Mouse (Mus musculus): ENCODE results near the gene Umodl1. TPM values are rescaled to one million over a fixed set of nuclear protein-coding genes. Genes with fewer than 3 reads are reported as not detected.

Gene Umodl1
- polyA plus RNA-seq (2015; fragmentation: Nextera tagmentation; extraction: Ambion mirVana): not detected in 2 replicates

DNA sequence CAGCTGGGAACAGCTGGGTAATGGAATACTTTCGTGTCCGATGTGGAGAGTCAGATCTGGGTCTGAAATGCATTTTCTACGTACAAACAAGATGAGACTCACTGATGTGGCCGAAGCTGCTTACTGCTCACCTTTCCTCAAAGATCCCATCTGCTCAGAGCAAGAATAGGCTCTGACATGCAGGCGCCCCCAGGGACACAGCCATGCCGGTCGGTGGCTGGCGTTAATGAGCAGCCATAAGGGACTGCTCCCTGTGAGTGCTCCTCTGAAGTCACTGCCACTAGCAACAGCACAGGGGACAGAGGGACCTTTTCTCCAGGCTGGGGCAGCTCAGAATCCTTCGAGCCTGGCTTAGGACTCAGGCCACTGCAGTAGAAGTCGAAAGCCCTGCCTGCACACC lies at the start of gene Umodl1:
Umodl1 (plus strand) TSS at position 301 of the 400 bp plus-strand sequence.
- Histone ChIP-seq H3K9me3 (no peaks in the 10 kb centered on the region), H3K4me1 (replicated peaks) (peaks cover 7% of the 10 kb centered on the region; the same call in 1 of the 2 replicates), H3K27ac (replicated peaks) (no peak within 1 kb of the TSS), H3K4me3 (no peak within 1 kb of the TSS), H3K27me3 (no peaks in the 10 kb centered on the region; the same call in 1 of the 2 replicates), H3K9ac (no peak within 1 kb of the TSS), H3K36me3 (no peaks in the 10 kb centered on the region), H3K4me2 (no peak within 1 kb of the TSS)
- 44% methylated on average over 10 of the region's 10 CpGs for WGBS
- ATAC-seq (ENCODE audit: low FRiP score, low read depth): no peak

DNA sequence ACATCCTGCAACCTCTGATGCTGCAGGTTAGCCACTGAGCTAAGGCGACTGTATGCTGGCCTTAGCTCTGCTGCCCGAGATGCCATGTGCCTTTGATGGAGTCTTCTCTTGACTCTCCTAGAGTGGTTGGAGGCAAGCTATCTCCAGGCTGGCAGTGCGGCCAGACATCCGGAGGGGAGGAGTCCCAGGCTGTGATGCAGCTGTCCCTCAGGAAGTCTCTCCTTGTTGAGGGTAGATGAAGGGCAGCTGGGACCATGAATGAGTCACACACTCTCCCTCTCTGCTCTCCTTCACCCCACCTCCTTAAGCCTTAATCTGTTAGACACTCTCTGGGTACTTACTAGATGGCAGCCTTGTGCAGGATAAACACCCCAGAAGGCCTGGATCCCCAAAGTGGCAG lies 46.9 kb upstream of the Umodl1 start:
- H3K4me3 ChIP-seq: no peak overlapping the region
- no peaks in the 10 kb centered on the region for H3K36me3 ChIP-seq
- ATAC-seq (ENCODE audit: low FRiP score, low read depth): no peak
- H3K9me3 ChIP-seq: no peaks in the 10 kb centered on the region
- H3K27me3 ChIP-seq: 0 out of 2 replicates have a peak, but pooled peaks cover 5% of the 10 kb centered on the region
- H3K27ac ChIP-seq (replicated peaks): no peak overlapping the region
- no peak overlapping the region for H3K4me2 ChIP-seq
- 74% methylated on average over 4 of the region's 4 CpGs for WGBS
- no peak overlapping the region for H3K9ac ChIP-seq
- peaks cover 12% of the 10 kb centered on the region for H3K4me1 ChIP-seq (replicated peaks)

DNA sequence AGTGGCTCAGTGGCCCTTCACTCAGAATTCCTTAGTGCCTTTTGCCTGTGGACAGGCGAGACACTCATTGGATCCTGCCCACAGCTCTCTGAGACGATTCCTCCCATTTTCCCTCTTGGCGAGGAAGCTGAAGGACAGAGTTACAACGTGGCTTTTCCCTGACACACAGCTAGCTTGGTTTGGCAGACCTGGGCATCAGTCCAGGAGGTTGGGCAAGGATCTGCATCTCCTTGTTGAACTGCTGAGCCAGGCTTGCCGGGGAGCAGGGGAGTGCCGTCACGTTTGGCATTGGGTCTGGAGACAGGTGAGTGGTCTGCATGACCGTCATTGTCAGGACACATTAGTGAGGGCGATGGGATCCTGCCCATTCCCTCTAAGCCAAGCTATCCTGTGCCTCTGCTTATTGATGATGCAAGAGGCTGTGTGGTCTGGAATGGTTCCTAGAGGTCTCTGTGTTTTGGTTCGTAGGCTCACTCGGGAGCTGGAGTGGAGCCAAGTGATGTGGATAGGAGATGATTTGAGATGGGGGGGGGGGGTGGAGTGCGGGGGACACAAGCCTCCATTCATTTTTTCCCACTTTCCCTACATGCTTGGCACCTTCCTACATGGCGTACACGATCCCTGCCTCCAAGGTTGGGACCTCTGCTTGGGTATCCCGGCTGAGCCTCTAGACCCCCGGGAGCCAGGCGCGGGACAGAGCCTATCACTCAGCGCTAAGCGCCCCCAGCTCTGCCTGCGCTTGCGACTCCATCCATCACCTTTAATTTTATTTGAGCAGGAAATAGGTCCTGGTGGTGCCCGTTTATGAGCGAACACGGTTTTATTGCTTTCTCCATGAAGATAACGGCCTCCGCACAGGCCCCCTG lies 43.3 kb upstream of the Umodl1 start:
- Histone ChIP-seq H3K4me2 (peak overlapping the region; percentile 29), H3K36me3 (no peaks in the 10 kb centered on the region)
- ATAC-seq (ENCODE audit: low FRiP score, low read depth): peak; percentile 16; the same call in 1 of the 2 replicates

DNA sequence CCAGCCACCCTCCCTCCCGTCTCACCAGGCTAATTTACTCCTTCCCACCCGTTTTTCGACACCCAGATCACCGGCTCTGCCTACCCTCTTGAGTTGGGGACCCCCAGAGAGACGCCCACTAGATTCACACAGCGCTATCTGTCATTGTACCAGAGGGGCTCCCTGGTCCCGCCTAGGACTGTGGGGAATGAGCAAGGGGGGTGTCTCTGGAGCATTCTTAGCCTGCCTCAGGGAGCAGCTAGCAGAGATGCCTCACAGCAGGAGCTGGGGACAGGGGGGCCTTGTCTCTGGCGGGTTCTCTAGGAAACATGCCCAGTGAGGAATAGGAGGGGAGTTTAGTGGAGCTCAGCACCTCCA lies 42.7 kb upstream of the Umodl1 start:
- H3K4me3 ChIP-seq: no peak overlapping the region
- no peaks in the 10 kb centered on the region for H3K9me3 ChIP-seq
- no peaks in the 10 kb centered on the region for H3K36me3 ChIP-seq
- peak; percentile 46; the same call in 1 of the 2 replicates for ATAC-seq (ENCODE audit: low FRiP score, low read depth)
- H3K27ac ChIP-seq (replicated peaks): no peak overlapping the region
- no peaks in the 10 kb centered on the region for H3K27me3 ChIP-seq
- peaks cover 12% of the 10 kb centered on the region for H3K4me1 ChIP-seq (replicated peaks)
- no peak overlapping the region for H3K9ac ChIP-seq
- H3K4me2 ChIP-seq: peak overlapping the region; percentile 29
- 42% methylated on average over 8 of the region's 8 CpGs for WGBS

More for the DNA sequence above, 43.3 kb upstream of the Umodl1 start:
- no peaks in the 10 kb centered on the region for H3K9me3 ChIP-seq
- no peak overlapping the region for H3K4me3 ChIP-seq
- H3K27ac ChIP-seq (replicated peaks): no peak overlapping the region
- peaks cover 12% of the 10 kb centered on the region for H3K4me1 ChIP-seq (replicated peaks)
- no peak overlapping the region for H3K9ac ChIP-seq
- H3K27me3 ChIP-seq: no peaks in the 10 kb centered on the region
- 54% methylated on average over 27 of the region's 27 CpGs for WGBS

DNA sequence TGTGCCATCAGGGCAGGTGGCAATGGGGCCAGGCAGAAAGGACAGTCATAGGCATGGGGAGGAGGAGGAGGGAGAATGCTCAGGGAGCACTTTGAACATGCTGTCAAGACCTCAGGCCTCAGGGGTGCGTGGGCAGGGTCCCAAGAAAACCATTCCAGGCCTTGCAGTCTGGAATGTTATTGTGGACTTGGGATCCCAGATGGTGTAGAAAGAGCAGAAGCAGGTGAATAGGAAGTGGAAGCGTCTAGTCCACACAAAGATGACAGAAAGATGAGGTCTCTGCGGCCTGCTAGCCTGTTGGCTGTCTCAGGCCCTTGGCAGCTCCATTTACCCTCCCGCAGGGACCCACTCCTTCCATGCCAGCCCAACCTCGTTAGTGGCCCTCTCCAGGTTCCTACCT lies 41.9 kb upstream of the Umodl1 start:
- H3K4me1 ChIP-seq (replicated peaks): peaks cover 12% of the 10 kb centered on the region
- no peak for ATAC-seq (ENCODE audit: low FRiP score, low read depth)
- H3K9ac ChIP-seq: no peak overlapping the region
- H3K36me3 ChIP-seq: no peaks in the 10 kb centered on the region
- H3K27ac ChIP-seq (replicated peaks): no peak overlapping the region
- no peak overlapping the region for H3K4me2 ChIP-seq
- H3K4me3 ChIP-seq: no peak overlapping the region
- WGBS: 76% methylated on average over 5 of the region's 5 CpGs
- no peaks in the 10 kb centered on the region for H3K27me3 ChIP-seq
- no peaks in the 10 kb centered on the region for H3K9me3 ChIP-seq

DNA sequence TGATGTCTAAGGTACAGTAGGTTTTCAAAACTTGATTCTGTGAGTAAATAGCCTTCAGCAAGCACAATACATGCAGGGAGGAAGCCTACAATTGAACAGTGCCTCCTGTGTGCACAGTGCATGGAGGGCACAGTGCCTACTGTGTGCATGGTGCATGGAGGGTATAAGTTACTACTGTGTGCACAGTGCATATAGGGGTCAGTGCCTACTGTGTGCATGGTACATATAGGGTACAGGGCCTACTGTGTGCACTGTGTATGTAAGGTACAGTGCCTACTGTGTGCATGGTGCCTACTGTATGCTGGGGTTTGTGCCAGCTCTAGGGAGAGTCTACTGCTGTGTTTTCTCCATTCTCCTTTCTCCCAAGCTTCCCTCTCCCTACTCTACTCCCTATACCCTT lies 40.2 kb upstream of the Umodl1 start:
- no peak overlapping the region for H3K9ac ChIP-seq
- no peak overlapping the region for H3K4me2 ChIP-seq
- 0 out of 2 replicates have a peak, but pooled peaks have one; percentile 52 for ATAC-seq (ENCODE audit: low FRiP score, low read depth)
- no peaks in the 10 kb centered on the region for H3K9me3 ChIP-seq
- H3K27ac ChIP-seq (replicated peaks): no peak overlapping the region
- no peaks in the 10 kb centered on the region for H3K36me3 ChIP-seq
- no peaks in the 10 kb centered on the region for H3K27me3 ChIP-seq
- H3K4me3 ChIP-seq: no peak overlapping the region
- peaks cover 12% of the 10 kb centered on the region for H3K4me1 ChIP-seq (replicated peaks)

DNA sequence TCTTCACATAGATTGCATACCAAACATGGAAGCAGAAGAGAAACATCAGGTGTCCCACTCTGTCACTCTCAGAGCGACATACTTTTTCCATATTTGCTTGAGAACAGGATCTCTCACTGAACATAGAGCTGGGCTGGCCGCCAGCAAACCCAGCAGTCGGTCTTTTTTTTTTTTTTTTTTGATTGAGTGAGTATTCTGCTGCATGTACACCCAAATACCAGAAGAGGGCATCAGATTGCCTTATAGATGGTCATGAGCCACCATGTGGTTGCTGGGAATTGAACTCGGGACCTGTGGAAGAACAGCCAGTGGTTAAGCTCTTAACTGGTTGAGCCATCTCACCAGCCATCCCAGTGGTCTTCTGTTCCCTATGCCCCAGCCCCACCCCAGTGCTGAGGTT lies 30.9 kb upstream of the Umodl1 start:
- no peak for ATAC-seq (ENCODE audit: low FRiP score, low read depth)
- Histone ChIP-seq H3K4me3 (no peak overlapping the region), H3K4me1 (replicated peaks) (no peaks in the 10 kb centered on the region), H3K27ac (replicated peaks) (no peak overlapping the region), H3K4me2 (no peak overlapping the region), H3K9me3 (no peaks in the 10 kb centered on the region), H3K27me3 (no peaks in the 10 kb centered on the region), H3K9ac (no peak overlapping the region), H3K36me3 (no peaks in the 10 kb centered on the region)
- WGBS: 68% methylated on average over 4 of the region's 4 CpGs

DNA sequence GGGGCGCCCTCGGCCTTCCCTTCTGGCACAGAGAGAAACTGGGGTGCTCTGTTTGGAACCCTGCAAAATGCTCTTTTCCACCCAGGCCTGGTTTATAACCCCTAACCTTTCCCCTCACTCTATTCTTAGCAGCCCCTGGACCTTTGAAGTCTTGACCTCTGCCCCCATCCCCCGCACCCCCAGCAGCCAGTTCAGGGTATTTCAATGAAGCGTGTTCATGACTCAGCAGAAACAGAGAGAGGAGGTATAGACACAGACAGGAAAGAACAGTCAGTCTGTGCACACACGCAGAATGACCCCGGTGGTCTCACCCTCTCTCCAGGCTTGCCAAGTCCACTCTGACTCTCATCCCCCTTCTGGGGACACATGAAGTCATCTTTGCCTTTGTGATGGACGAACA lies 23.6 kb upstream of the Umodl1 start:
- Histone ChIP-seq H3K27ac (replicated peaks) (no peak overlapping the region), H3K4me3 (no peak overlapping the region), H3K9me3 (no peaks in the 10 kb centered on the region), H3K27me3 (no peaks in the 10 kb centered on the region), H3K4me1 (replicated peaks) (no peaks in the 10 kb centered on the region), H3K4me2 (no peak overlapping the region), H3K36me3 (no peaks in the 10 kb centered on the region), H3K9ac (no peak overlapping the region)
- 80% methylated on average over 7 of the region's 7 CpGs for WGBS
- ATAC-seq (ENCODE audit: low FRiP score, low read depth): no peak

DNA sequence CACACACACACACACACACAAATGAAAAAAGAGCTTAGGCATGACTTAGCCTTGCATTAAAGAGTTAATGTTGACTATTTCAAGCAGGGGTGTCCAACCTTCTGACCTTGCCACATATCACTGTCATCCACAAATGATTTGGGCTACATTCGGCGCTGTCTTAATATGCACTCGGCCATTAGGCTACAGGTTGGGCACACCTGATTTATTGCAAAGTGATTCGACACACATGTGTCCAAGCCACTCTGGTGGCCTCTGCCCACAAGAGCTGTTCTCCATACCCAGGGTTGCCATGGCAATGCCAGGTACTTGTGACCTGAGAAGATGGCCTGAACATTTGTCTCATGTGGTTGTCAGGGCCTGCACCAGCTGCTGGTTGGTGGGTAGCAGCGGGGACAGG lies 21.6 kb upstream of the Umodl1 start:
- no peak for ATAC-seq (ENCODE audit: low FRiP score, low read depth)
- no peaks in the 10 kb centered on the region for H3K27me3 ChIP-seq
- H3K4me2 ChIP-seq: no peak overlapping the region
- no peak overlapping the region for H3K4me3 ChIP-seq
- WGBS: 80% methylated on average over 5 of the region's 5 CpGs
- H3K36me3 ChIP-seq: no peaks in the 10 kb centered on the region
- no peak overlapping the region for H3K27ac ChIP-seq (replicated peaks)
- peaks cover 9% of the 10 kb centered on the region; the same call in 1 of the 2 replicates for H3K4me1 ChIP-seq (replicated peaks)
- H3K9me3 ChIP-seq: no peaks in the 10 kb centered on the region
- H3K9ac ChIP-seq: no peak overlapping the region

DNA sequence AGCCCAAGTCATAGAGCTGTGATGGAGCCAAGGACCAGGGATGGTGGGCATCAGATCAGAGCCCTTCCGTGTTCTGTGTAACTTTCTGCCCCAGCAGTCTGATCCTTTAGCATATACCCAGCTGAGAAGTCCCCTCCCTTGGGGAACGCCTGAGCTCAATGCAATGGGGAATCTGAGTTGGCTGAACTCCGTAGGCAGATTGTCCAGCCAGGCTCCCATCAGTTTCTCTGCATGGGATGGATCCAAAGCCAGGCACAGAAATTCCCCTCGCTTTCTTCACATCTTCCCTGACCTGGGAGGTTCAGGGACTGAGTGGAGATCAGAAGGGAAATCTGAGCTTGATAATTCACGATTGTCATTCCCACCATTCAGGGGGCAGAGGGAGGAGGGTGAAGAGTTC lies 19.1 kb upstream of the Umodl1 start:
- Histone ChIP-seq H3K4me3 (no peak overlapping the region), H3K27me3 (no peaks in the 10 kb centered on the region), H3K4me2 (no peak overlapping the region), H3K36me3 (no peaks in the 10 kb centered on the region), H3K27ac (replicated peaks) (no peak overlapping the region), H3K9me3 (no peaks in the 10 kb centered on the region), H3K9ac (no peak overlapping the region), H3K4me1 (replicated peaks) (peaks cover 9% of the 10 kb centered on the region; the same call in 1 of the 2 replicates)
- WGBS: 37% methylated on average over 5 of the region's 5 CpGs
- ATAC-seq (ENCODE audit: low FRiP score, low read depth): no peak

DNA sequence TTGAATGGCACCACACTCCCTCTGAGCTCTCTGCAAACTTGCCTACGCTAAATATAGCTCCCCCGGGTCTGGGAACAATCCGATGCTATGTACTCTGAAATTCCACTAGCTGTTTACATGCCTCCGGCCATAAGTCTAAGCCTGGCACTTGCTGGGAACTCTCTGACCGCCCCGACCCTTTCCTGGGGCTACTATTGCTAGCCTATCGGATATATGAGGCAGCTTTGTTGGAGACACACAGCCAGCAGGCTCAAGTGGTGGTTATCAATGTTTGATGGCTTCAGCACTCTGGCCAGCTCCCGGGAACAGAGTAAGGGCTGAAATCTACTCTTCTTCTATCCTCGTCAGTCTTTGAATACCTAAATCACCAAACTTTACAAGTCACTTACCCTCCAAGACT lies 15.9 kb upstream of the Umodl1 start:
- ATAC-seq (ENCODE audit: low FRiP score, low read depth): no peak
- no peaks in the 10 kb centered on the region for H3K36me3 ChIP-seq
- no peak overlapping the region for H3K9ac ChIP-seq
- no peaks in the 10 kb centered on the region for H3K27me3 ChIP-seq
- no peak overlapping the region for H3K4me2 ChIP-seq
- H3K9me3 ChIP-seq: no peaks in the 10 kb centered on the region
- no peak overlapping the region for H3K4me3 ChIP-seq
- H3K27ac ChIP-seq (replicated peaks): no peak overlapping the region
- 60% methylated on average over 9 of the region's 9 CpGs for WGBS
- H3K4me1 ChIP-seq (replicated peaks): peaks cover 9% of the 10 kb centered on the region; the same call in 1 of the 2 replicates

DNA sequence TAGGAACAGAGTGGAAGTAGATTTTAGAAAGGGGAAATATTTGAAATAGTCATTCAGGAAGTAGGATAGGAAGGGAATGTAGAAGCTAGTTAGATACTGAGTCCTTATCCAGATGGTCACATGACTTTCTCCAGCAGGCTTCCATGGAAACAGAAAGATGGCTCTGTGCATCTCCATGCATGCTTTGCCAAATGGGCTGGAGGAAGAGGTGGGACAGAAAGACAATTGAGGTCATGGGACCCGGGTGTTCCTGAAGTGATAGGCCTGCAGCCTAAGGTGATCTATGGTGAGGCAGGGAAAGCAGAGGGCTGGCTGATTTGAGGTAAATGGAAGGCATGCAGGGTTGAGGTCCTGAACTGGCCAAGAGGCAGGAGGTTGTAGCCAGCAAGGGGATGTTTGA lies 6.1 kb upstream of the Umodl1 start:
- no peak for ATAC-seq (ENCODE audit: low FRiP score, low read depth)
- H3K36me3 ChIP-seq: no peaks in the 10 kb centered on the region
- no peaks in the 10 kb centered on the region for H3K4me1 ChIP-seq (replicated peaks)
- H3K9ac ChIP-seq: no peak overlapping the region
- H3K4me3 ChIP-seq: no peak overlapping the region
- 48% methylated on average over 1 of the region's 1 CpGs for WGBS
- H3K27ac ChIP-seq (replicated peaks): no peak overlapping the region
- H3K9me3 ChIP-seq: no peaks in the 10 kb centered on the region
- H3K27me3 ChIP-seq: no peaks in the 10 kb centered on the region; the same call in 1 of the 2 replicates
- H3K4me2 ChIP-seq: no peak overlapping the region

Measured in hindbrain, embryonic 15.5 days (tissue).